Mouse (Mus musculus) lung, postnatal 25 days (tissue): ENCODE results near the gene Tmem108.

Experiments used
- DNase-seq: peaks from one replicate; pipeline ENCODE4 v3.0.0; 2022; ENCODE audit warnings: low spot score

Gene Tmem108

DNA sequence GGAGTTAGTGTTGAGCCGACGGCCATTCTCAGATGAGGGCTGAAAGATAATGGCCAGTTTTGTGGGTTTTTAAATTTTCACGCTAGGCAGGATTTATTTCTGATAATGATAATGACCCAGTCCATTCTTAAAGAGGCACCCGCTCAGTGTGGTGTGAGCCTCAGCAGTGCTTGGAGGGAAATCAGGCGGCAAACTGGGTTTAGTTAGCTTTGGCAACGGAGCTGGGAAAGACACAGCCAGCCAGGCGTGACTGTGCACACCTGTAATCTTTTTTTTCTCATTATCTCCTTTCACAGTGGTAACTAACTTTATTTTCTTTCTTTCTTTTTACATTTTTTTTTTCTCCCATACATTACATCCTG, 317.8 kb downstream of the Tmem108 start:
- DNase-seq, result no peak

DNA sequence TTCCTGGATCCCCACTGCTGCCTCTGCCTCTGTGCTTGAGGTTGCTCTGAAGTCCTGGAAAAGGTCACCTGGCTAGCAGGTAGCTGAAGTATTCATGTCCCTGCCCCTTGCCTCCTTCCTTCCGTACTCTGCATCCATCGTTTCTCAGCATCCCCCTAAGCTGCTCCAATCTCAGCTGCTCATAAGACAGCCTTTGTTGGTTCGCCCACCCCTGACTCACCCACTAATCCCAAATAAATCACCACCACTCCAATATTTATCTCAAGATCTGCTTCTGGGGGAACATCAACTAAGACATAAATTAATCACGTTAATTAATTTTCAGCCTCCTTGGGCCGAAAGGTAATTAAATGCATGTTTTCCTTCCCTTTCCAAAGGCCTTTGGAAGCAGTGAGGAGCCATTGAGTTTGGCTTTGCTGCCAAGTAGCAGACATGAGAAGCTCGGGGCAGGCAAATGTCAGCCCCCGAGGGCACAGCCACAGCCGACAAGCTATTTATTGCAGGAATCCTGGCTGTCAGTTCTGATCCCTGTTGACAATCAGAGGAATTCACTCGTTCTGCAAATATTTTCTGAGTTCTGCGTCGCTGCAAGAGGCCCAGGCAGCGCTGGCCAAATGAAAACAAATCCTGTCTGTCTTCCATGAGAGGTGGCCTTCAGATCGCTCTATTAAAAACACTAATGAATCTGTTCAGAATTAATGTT, 318.4 kb downstream of the Tmem108 start:
- DNase-seq, result no peak

- no peak for DNase-seq
Observed at GRCm38 (mm10) chr9:103440597-103440996, 321.0 kb downstream of the Tmem108 start.

DNA sequence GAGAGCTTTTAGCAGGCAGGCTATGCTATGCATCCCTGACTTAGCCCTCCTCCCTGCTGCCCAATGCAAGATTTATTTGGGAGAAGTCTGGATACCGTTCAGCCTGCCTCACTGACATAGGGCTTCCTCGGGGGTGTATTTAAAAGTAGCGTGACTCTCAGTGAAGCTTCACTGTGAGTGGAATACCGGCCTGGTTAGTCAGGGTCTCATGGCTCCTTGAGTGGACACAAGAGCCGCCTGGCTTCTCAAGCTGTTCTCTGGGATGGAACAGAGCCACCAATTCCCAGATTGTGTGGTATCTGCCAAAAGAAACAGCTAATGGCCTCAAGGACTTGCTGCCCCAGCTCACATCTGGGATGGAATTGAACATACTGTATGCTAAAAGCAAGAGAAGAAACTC, 324.5 kb downstream of the Tmem108 start:
- no peak for DNase-seq

GRCm38 (mm10) chr9:103434116-103434515, 327.5 kb downstream of the Tmem108 start:
- no peak for DNase-seq
